13 mouse cellular contexts compared by ENCODE assay signal in the genomic region with DNA sequence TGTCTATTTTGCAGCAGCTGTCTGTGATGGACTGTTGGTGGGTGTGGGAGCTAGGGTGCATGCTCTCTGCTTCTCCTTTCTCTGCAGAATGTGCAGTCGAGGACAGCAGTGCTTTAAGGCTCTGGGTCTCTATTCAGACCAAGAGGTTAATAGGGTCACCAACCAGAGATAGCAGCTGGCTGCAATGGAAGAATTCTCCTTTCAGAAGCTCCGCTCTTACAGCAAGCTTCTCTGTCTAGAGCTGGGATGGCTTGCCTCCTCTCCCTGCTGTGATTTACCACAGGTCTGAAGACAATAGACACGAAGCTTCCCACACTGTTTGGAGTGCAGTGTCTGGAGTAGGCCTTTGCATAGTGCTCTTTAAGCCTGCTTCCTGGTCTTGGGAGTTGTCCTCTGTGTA.
"Had no signal": no experiment of that assay in that cellular context is flagged by ENCODE, and none has a peak within 500 bp of the region (broad histone marks: within the 10 kb centered on the region; RNA-seq: fewer than 3 reads in every experiment).

No protein-coding gene starts in this region.

- ATAC-seq: liver, postnatal 0 days; midbrain, embryonic 15.5 days had no signal

- H3K27ac ChIP-seq: liver, embryonic 13.5 days; midbrain, embryonic 15.5 days; neural tube, embryonic 12.5 days had no signal

- H3K36me3 ChIP-seq: midbrain, embryonic 15.5 days; neural tube, embryonic 12.5 days had no signal

- H3K9me3 ChIP-seq: midbrain, embryonic 15.5 days; neural tube, embryonic 12.5 days had no signal

- DNase-seq: kidney, adult 8-10 months; kidney, postnatal 25 days; layer of hippocampus, adult 9-11 months; liver; liver, embryonic 13.5 days; liver, postnatal 0 days; lung, postnatal 36 days; right cerebral cortex, adult 18-20 months; right cerebral cortex, postnatal 25 days; thymus, postnatal 4 days had no signal

- H3K4me3 ChIP-seq: limb, embryonic 12.5 days; liver, embryonic 13.5 days; midbrain, embryonic 15.5 days; neural tube, embryonic 12.5 days had no signal

- H3K9ac ChIP-seq: limb, embryonic 12.5 days; liver, embryonic 13.5 days; liver, postnatal 0 days; midbrain, embryonic 15.5 days; neural tube, embryonic 12.5 days had no signal

- H3K4me2 ChIP-seq: limb, embryonic 12.5 days; liver, embryonic 13.5 days; midbrain, embryonic 15.5 days; neural tube, embryonic 12.5 days had no signal

- H3K27me3 ChIP-seq: limb, embryonic 12.5 days; midbrain, embryonic 15.5 days; neural tube, embryonic 12.5 days had no signal
